Comparison of ENCODE assay signal across 24 mouse cellular contexts in genomic region chr1:171992901-171993530, GRCm38 (mm10). TPM values are rescaled to one million over a fixed set of nuclear protein-coding genes. Genes with fewer than 3 reads are reported as not detected.
DNase-seq lines count a peak whose midpoint lies in the region; ATAC-seq and TF ChIP-seq lines count a peak whose summit lies in the region.
"Had no signal": no experiment of that assay in that cellular context is flagged by ENCODE, and none has a peak within 500 bp of the region (broad histone marks: within the 10 kb centered on the region; RNA-seq: fewer than 3 reads in every experiment).

No protein-coding gene starts in this region.

- WGBS in forebrain, postnatal 0 days: 67% methylated on average over 4 of the region's 4 CpGs
- WGBS in forebrain, embryonic 12.5 days: 93% methylated on average over 4 of the region's 4 CpGs
- WGBS in heart, embryonic 10.5 days: 59% methylated on average over 4 of the region's 4 CpGs
- 51% methylated on average over 4 of the region's 4 CpGs for WGBS in lung, embryonic 14.5 days

- H3K36me3 ChIP-seq in forebrain, postnatal 0 days (ENCODE audit: insufficient read depth): no peaks in the 10 kb centered on the region
- no peaks in the 10 kb centered on the region for H3K36me3 ChIP-seq in forebrain, embryonic 12.5 days (replicated peaks)
- no peaks in the 10 kb centered on the region for H3K36me3 ChIP-seq in heart, embryonic 10.5 days
- no peaks in the 10 kb centered on the region for H3K36me3 ChIP-seq in lung, embryonic 14.5 days (ENCODE audit: insufficient read depth)
- H3K36me3 ChIP-seq: forebrain, embryonic 10.5 days; hindbrain, embryonic 10.5 days; hindbrain, embryonic 13.5 days had no signal

- H3K4me2 ChIP-seq in forebrain, postnatal 0 days (ENCODE audit: low read depth): no peak overlapping the region
- no peak overlapping the region for H3K4me2 ChIP-seq in forebrain, embryonic 12.5 days
- no peak overlapping the region for H3K4me2 ChIP-seq in lung, embryonic 14.5 days
- H3K4me2 ChIP-seq: heart, embryonic 11.5 days; hindbrain, embryonic 13.5 days had no signal

- no peaks in the 10 kb centered on the region for H3K9me3 ChIP-seq in forebrain, postnatal 0 days (ENCODE audit: low read length)
- H3K9me3 ChIP-seq in forebrain, embryonic 12.5 days: 0 out of 2 replicates have a peak, but pooled peaks cover 4% of the 10 kb centered on the region
- no peaks in the 10 kb centered on the region for H3K9me3 ChIP-seq in heart, embryonic 10.5 days
- no peaks in the 10 kb centered on the region for H3K9me3 ChIP-seq in lung, embryonic 14.5 days (ENCODE audit: low read depth, low read length)

- TF ChIP-seq CTCF in forebrain, postnatal 0 days (IDR thresholded peaks at IDR 0.05; ENCODE audit: low read depth): no peak
- no peak for TF ChIP-seq CTCF in lung, embryonic 14.5 days (IDR thresholded peaks at IDR 0.05; ENCODE audit: low read depth)

- no peak overlapping the region for H3K9ac ChIP-seq in forebrain, postnatal 0 days
- H3K9ac ChIP-seq in forebrain, embryonic 12.5 days: no peak overlapping the region
- no peak overlapping the region for H3K9ac ChIP-seq in lung, embryonic 14.5 days
- H3K9ac ChIP-seq: hindbrain, embryonic 13.5 days had no signal

- H3K4me3 ChIP-seq in forebrain, postnatal 0 days (ENCODE audit: low read depth, low read length): no peak overlapping the region
- H3K4me3 ChIP-seq in forebrain, embryonic 12.5 days (replicated peaks): no peak overlapping the region
- H3K4me3 ChIP-seq in heart, embryonic 10.5 days: no peak overlapping the region
- no peak overlapping the region for H3K4me3 ChIP-seq in lung, embryonic 14.5 days (ENCODE audit: low read depth, low read length)
- H3K4me3 ChIP-seq: forebrain, embryonic 10.5 days; gastrocnemius, adult 2 months; hindbrain, embryonic 10.5 days; hindbrain, embryonic 13.5 days had no signal

- no peak overlapping the region for H3K27ac ChIP-seq in forebrain, postnatal 0 days (ENCODE audit: low read depth, low read length)
- no peak overlapping the region for H3K27ac ChIP-seq in forebrain, embryonic 12.5 days
- H3K27ac ChIP-seq in heart, embryonic 10.5 days: no peak overlapping the region
- H3K27ac ChIP-seq in lung, embryonic 14.5 days (ENCODE audit: low read depth): no peak overlapping the region
- H3K27ac ChIP-seq: forebrain, embryonic 10.5 days; gastrocnemius, adult 2 months; hindbrain, embryonic 10.5 days; hindbrain, embryonic 13.5 days had no signal

- no peaks in the 10 kb centered on the region for H3K4me1 ChIP-seq in forebrain, postnatal 0 days (ENCODE audit: insufficient read depth)
- H3K4me1 ChIP-seq in forebrain, embryonic 12.5 days: no peaks in the 10 kb centered on the region
- peaks cover 16% of the 10 kb centered on the region for H3K4me1 ChIP-seq in heart, embryonic 10.5 days
- no peaks in the 10 kb centered on the region for H3K4me1 ChIP-seq in lung, embryonic 14.5 days (ENCODE audit: insufficient read depth)
- H3K4me1 ChIP-seq: forebrain, embryonic 10.5 days; hindbrain, embryonic 10.5 days; hindbrain, embryonic 13.5 days had no signal

- peak; percentile 49 for DNase-seq in forebrain, postnatal 0 days
- peak; percentile 62 for DNase-seq in heart, embryonic 10.5 days (ENCODE audit: low spot score)
- DNase-seq in heart, adult 8-10 months (ENCODE audit: low spot score): no peak
- DNase-seq in lung, embryonic 14.5 days: peak; percentile 35
- DNase-seq in lung, postnatal 36 days: no peak
- peak; percentile 9 for DNase-seq in testis, postnatal 10 days (ENCODE audit: low spot score)
- no peak for DNase-seq in testis, postnatal 14 days (ENCODE audit: low spot score)
- DNase-seq: adrenal gland, adult 8-10 months; adrenal gland, postnatal 25 days; cerebellum, adult 18-20 months; cerebellum, adult 9-10 months; cerebellum, postnatal 14 days; gastrocnemius, adult 2 months; gastrocnemius, postnatal 14 days; heart, adult 18-20 months; heart, postnatal 36 days had no signal

- ATAC-seq in forebrain, postnatal 0 days: peak; percentile 87
- no peak for ATAC-seq in forebrain, embryonic 12.5 days (ENCODE audit: low FRiP score)
- ATAC-seq in lung, embryonic 14.5 days (ENCODE audit: insufficient read depth): peak; percentile 51; the same call in 1 of the 2 replicates
- ATAC-seq: activated CD4-positive, CD25-positive, alpha-beta regulatory T cell, adult 4 months; forebrain, embryonic 14.5 days; hindbrain, embryonic 16.5 days had no signal

- H3K27me3 ChIP-seq in forebrain, postnatal 0 days (ENCODE audit: insufficient read depth, low read length): no peaks in the 10 kb centered on the region
- no peaks in the 10 kb centered on the region for H3K27me3 ChIP-seq in forebrain, embryonic 12.5 days
- no peaks in the 10 kb centered on the region for H3K27me3 ChIP-seq in heart, embryonic 10.5 days (ENCODE audit: insufficient read depth, poor library complexity, severe bottlenecking)
- no peaks in the 10 kb centered on the region for H3K27me3 ChIP-seq in lung, embryonic 14.5 days (ENCODE audit: insufficient read depth, low read length)
- H3K27me3 ChIP-seq: hindbrain, embryonic 13.5 days had no signal

RNA-seq across cellular contexts. Expression of gene Vangl2, which starts 35.2 kb away (rescaled TPM):
- total RNA-seq in forebrain, postnatal 0 days (2014; rRNA removed): 47.2 and 63.4 TPM in 2 replicates
- 35.3 and 37.3 TPM in 2 replicates for polyA plus RNA-seq in forebrain, postnatal 0 days (2015; fragmentation: Nextera tagmentation; extraction: Ambion mirVana)
- 61.9 and 63.2 TPM in 2 replicates for polyA plus RNA-seq in forebrain, embryonic 12.5 days (2016; fragmentation: Nextera tagmentation; extraction: Ambion mirVana)
- polyA plus RNA-seq in heart, embryonic 10.5 days (2016; fragmentation: Nextera tagmentation; extraction: Ambion mirVana): 12.8 and 16.0 TPM in 2 replicates
- total RNA-seq in heart, adult 8-10 months (2022): 1 to 10 TPM in 2 of 4 experiments, under 1 TPM in 2; 0.86 to 1.7 (median 1.1) TPM
- polyA plus RNA-seq in lung, embryonic 14.5 days (2014; fragmentation: Nextera tagmentation; extraction: Ambion mirVana): 17.1 TPM in 2 replicates

Comparison
In these comparisons a context has a peak if more than half of its experiments do, and no peak if none do; other contexts are left out.
1. DNase-seq: peak in forebrain, postnatal 0 days (single experiment), heart, embryonic 10.5 days (single experiment), lung, embryonic 14.5 days (single experiment) and testis, postnatal 10 days (single experiment); none in heart, adult 8-10 months (single experiment), lung, postnatal 36 days (single experiment) and testis, postnatal 14 days (single experiment).